Mouse (Mus musculus): Measurements from ENCODE around the gene Mical3. TPM values are rescaled to one million over a fixed set of nuclear protein-coding genes. Genes with fewer than 3 reads are reported as not detected.

The Mical3 gene
- polyA plus RNA-seq, 1 experiment, result 10.3 TPM

- no peaks in the 10 kb centered on the region for H3K27me3 ChIP-seq (ENCODE audit: control insufficient read depth, insufficient read depth, insufficient read length)
- no peak overlapping the region for H3ac ChIP-seq (ENCODE audit: control insufficient read depth, insufficient read length, low read depth)
- H3K4me3 ChIP-seq (ENCODE audit: insufficient read depth, poor library complexity, severe bottlenecking), result no peak overlapping the region
- peak; percentile 37 for TF ChIP-seq CTCF (IDR thresholded peaks at IDR 0.05; ENCODE audit: control insufficient read depth, insufficient read depth, insufficient read length)
- TF ChIP-seq MYOD1 (IDR thresholded peaks at IDR 0.05; ENCODE audit: control insufficient read depth, insufficient read length, low read depth), result no peak
- peaks cover 63% of the 10 kb centered on the region for H3K36me3 ChIP-seq (ENCODE audit: control insufficient read depth, insufficient read depth)
- peaks cover 53% of the 10 kb centered on the region for H3K79me3 ChIP-seq (ENCODE audit: low read depth)
- H3K79me2 ChIP-seq (ENCODE audit: control insufficient read depth, insufficient read depth), result peaks cover 79% of the 10 kb centered on the region
Observed at GRCm38 (mm10) chr6:120903450-120903912, 227.3 kb downstream of the Mical3 start.

- Histone ChIP-seq H3K79me2 (ENCODE audit: control insufficient read depth, insufficient read depth) (peaks cover 69% of the 10 kb centered on the region), H3K79me3 (ENCODE audit: low read depth) (peaks cover 43% of the 10 kb centered on the region), H3K36me3 (ENCODE audit: control insufficient read depth, insufficient read depth) (peaks cover 75% of the 10 kb centered on the region), H3K27me3 (ENCODE audit: control insufficient read depth, insufficient read depth, insufficient read length) (no peaks in the 10 kb centered on the region), H3ac (ENCODE audit: control insufficient read depth, insufficient read length, low read depth) (no peak overlapping the region), H3K4me3 (ENCODE audit: insufficient read depth, poor library complexity, severe bottlenecking) (no peak overlapping the region)
- TF ChIP-seq FOSL1 (IDR thresholded peaks at IDR 0.05; ENCODE audit: insufficient read depth, low read length, poor library complexity, severe bottlenecking) (no peak), CTCF (IDR thresholded peaks at IDR 0.05; ENCODE audit: control insufficient read depth, insufficient read depth, insufficient read length) (no peak), MAX (IDR thresholded peaks at IDR 0.05) (no peak), MYOG (IDR thresholded peaks at IDR 0.05; ENCODE audit: control insufficient read depth, extremely low read depth, insufficient read length) (no peak), MYOD1 (IDR thresholded peaks at IDR 0.05; ENCODE audit: control insufficient read depth, insufficient read length, low read depth) (no peak), USF1 (IDR thresholded peaks at IDR 0.05; ENCODE audit: low read depth) (no peak), CEBPB (IDR thresholded peaks at IDR 0.05; ENCODE audit: low read depth) (no peak)
Observed at GRCm38 (mm10) chr6:120901776-120902645, 228.8 kb downstream of the Mical3 start.

GRCm38 (mm10) chr6:120898188-120898833, 232.5 kb downstream of the Mical3 start:
- H3K4me3 ChIP-seq (ENCODE audit: insufficient read depth, poor library complexity, severe bottlenecking), result no peak overlapping the region
- peaks cover 32% of the 10 kb centered on the region for H3K79me2 ChIP-seq (ENCODE audit: control insufficient read depth, insufficient read depth)
- H3K36me3 ChIP-seq (ENCODE audit: control insufficient read depth, insufficient read depth), result peaks cover 91% of the 10 kb centered on the region
- TF ChIP-seq CEBPB (IDR thresholded peaks at IDR 0.05; ENCODE audit: low read depth) (no peak), CTCF (IDR thresholded peaks at IDR 0.05; ENCODE audit: control insufficient read depth, insufficient read depth, insufficient read length) (peak; percentile 71)
- H3K79me3 ChIP-seq (ENCODE audit: low read depth), result peaks cover 16% of the 10 kb centered on the region
- no peak overlapping the region for H3ac ChIP-seq (ENCODE audit: control insufficient read depth, insufficient read length, low read depth)
- H3K27me3 ChIP-seq (ENCODE audit: control insufficient read depth, insufficient read depth, insufficient read length), result no peaks in the 10 kb centered on the region

- TF ChIP-seq MYOG (IDR thresholded peaks at IDR 0.05; ENCODE audit: control insufficient read depth, extremely low read depth, insufficient read length) (no peak), CTCF (IDR thresholded peaks at IDR 0.05; ENCODE audit: control insufficient read depth, insufficient read depth, insufficient read length) (no peak), CEBPB (IDR thresholded peaks at IDR 0.05; ENCODE audit: low read depth) (no peak), USF1 (IDR thresholded peaks at IDR 0.05; ENCODE audit: low read depth) (no peak), MYOD1 (IDR thresholded peaks at IDR 0.05; ENCODE audit: control insufficient read depth, insufficient read length, low read depth) (no peak), FOSL1 (IDR thresholded peaks at IDR 0.05; ENCODE audit: insufficient read depth, low read length, poor library complexity, severe bottlenecking) (no peak), MAX (IDR thresholded peaks at IDR 0.05) (no peak)
Observed at GRCm38 (mm10) chr6:120894524-120894923, 236.3 kb downstream of the Mical3 start.

GRCm38 (mm10) chr6:120894089-120894488, 236.7 kb downstream of the Mical3 start:
- H3K36me3 ChIP-seq (ENCODE audit: control insufficient read depth, insufficient read depth), result peaks cover 89% of the 10 kb centered on the region
- no peaks in the 10 kb centered on the region for H3K79me3 ChIP-seq (ENCODE audit: low read depth)
- no peak overlapping the region for H3K4me3 ChIP-seq (ENCODE audit: insufficient read depth, poor library complexity, severe bottlenecking)
- H3ac ChIP-seq (ENCODE audit: control insufficient read depth, insufficient read length, low read depth), result no peak overlapping the region
- TF ChIP-seq CEBPB (IDR thresholded peaks at IDR 0.05; ENCODE audit: low read depth) (no peak), USF1 (IDR thresholded peaks at IDR 0.05; ENCODE audit: low read depth) (no peak), MYOG (IDR thresholded peaks at IDR 0.05; ENCODE audit: control insufficient read depth, extremely low read depth, insufficient read length) (no peak), MYOD1 (IDR thresholded peaks at IDR 0.05; ENCODE audit: control insufficient read depth, insufficient read length, low read depth) (no peak), MAX (IDR thresholded peaks at IDR 0.05) (no peak), CTCF (IDR thresholded peaks at IDR 0.05; ENCODE audit: control insufficient read depth, insufficient read depth, insufficient read length) (no peak), FOSL1 (IDR thresholded peaks at IDR 0.05; ENCODE audit: insufficient read depth, low read length, poor library complexity, severe bottlenecking) (no peak)
- H3K79me2 ChIP-seq (ENCODE audit: control insufficient read depth, insufficient read depth), result no peaks in the 10 kb centered on the region
- H3K27me3 ChIP-seq (ENCODE audit: control insufficient read depth, insufficient read depth, insufficient read length), result no peaks in the 10 kb centered on the region

More at GRCm38 (mm10) chr6:120894524-120894923, 236.3 kb downstream of the Mical3 start:
- no peaks in the 10 kb centered on the region for H3K27me3 ChIP-seq (ENCODE audit: control insufficient read depth, insufficient read depth, insufficient read length)
- H3ac ChIP-seq (ENCODE audit: control insufficient read depth, insufficient read length, low read depth), result no peak overlapping the region
- no peak overlapping the region for H3K4me3 ChIP-seq (ENCODE audit: insufficient read depth, poor library complexity, severe bottlenecking)
- no peaks in the 10 kb centered on the region for H3K79me3 ChIP-seq (ENCODE audit: low read depth)
- H3K79me2 ChIP-seq (ENCODE audit: control insufficient read depth, insufficient read depth), result no peaks in the 10 kb centered on the region
- peaks cover 89% of the 10 kb centered on the region for H3K36me3 ChIP-seq (ENCODE audit: control insufficient read depth, insufficient read depth)

Measured in C2C12 (cell line).